Mouse (Mus musculus): Measurements from ENCODE around the gene Dhh. TPM values are rescaled to one million over a fixed set of nuclear protein-coding genes. Genes with fewer than 3 reads are reported as not detected.

Gene Dhh
- polyA plus RNA-seq, 1 experiment from 2014 or later = 0.76 TPM

- no peak overlapping the region for H3K9ac ChIP-seq (replicated peaks; ENCODE audit: low read length)
- H3K4me1 ChIP-seq (ENCODE audit: control insufficient read depth, insufficient read depth, low read length) = no peaks in the 10 kb centered on the region
- no peaks in the 10 kb centered on the region for H3K9me3 ChIP-seq (replicated peaks; ENCODE audit: control insufficient read depth, low read length)
- H3K27me3 ChIP-seq (ENCODE audit: control insufficient read depth, insufficient read depth, low read length) = no peaks in the 10 kb centered on the region
- H3K27ac ChIP-seq (replicated peaks; ENCODE audit: low read depth, low read length) = no peak overlapping the region
- ATAC-seq (replicated peaks; ENCODE audit: insufficient number of reproducible peaks, low FRiP score, low TSS enrichment, low read depth) = 0 out of 2 replicates have a peak, but pooled peaks have one; percentile 20
- H3K4me2 ChIP-seq (ENCODE audit: low read depth, low read length) = no peak overlapping the region
- DNase-seq (ENCODE audit: low spot score) = no peak
- H3K36me3 ChIP-seq (replicated peaks; ENCODE audit: control insufficient read depth, insufficient read depth, low read depth, low read length) = peaks cover 79% of the 10 kb centered on the region
- H3K4me3 ChIP-seq (ENCODE audit: low read depth, low read length) = no peak overlapping the region
- 91% methylated on average over 26 of the region's 28 CpGs for WGBS
Observed at GRCm38 (mm10) chr15:98853161-98853937, 45.0 kb downstream of the Dhh start.

GRCm38 (mm10) chr15:98852733-98853132, 45.6 kb downstream of the Dhh start:
- no peak for DNase-seq (ENCODE audit: low spot score)
- WGBS = 81% methylated on average over 9 of the region's 9 CpGs

DNA sequence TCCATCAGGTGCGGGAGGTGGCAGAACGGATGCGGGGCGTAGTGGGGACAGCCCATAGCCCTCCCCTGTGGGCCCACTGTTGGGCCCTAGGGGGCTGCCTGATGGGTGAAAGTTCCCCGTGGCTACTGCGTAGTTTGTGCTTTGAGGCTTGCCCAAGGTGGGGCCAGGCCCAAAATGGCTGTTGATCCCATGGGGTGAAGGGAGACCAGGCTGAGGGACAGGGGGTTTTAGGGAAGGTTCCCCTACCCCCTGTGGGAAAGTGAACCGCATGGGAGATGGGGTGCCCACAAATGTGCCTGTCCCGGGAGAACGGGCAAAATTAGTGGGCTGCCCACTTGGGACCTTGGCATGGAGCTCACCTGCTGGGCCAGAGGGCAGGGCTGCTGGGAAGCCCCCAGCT, 46.3 kb downstream of the Dhh start:
- peaks cover 67% of the 10 kb centered on the region for H3K36me3 ChIP-seq (replicated peaks; ENCODE audit: control insufficient read depth, insufficient read depth, low read depth, low read length)
- ATAC-seq (replicated peaks; ENCODE audit: insufficient number of reproducible peaks, low FRiP score, low TSS enrichment, low read depth) (no peak), DNase-seq (ENCODE audit: low spot score) (no peak)
- H3K4me3 ChIP-seq (ENCODE audit: low read depth, low read length) = no peak overlapping the region
- no peaks in the 10 kb centered on the region for H3K27me3 ChIP-seq (ENCODE audit: control insufficient read depth, insufficient read depth, low read length)
- no peak overlapping the region for H3K9ac ChIP-seq (replicated peaks; ENCODE audit: low read length)
- 98% methylated on average over 9 of the region's 9 CpGs for WGBS
- no peak overlapping the region for H3K4me2 ChIP-seq (ENCODE audit: low read depth, low read length)
- no peak overlapping the region for H3K27ac ChIP-seq (replicated peaks; ENCODE audit: low read depth, low read length)
- no peaks in the 10 kb centered on the region for H3K4me1 ChIP-seq (ENCODE audit: control insufficient read depth, insufficient read depth, low read length)
- no peaks in the 10 kb centered on the region for H3K9me3 ChIP-seq (replicated peaks; ENCODE audit: control insufficient read depth, low read length)

More at GRCm38 (mm10) chr15:98852733-98853132, 45.6 kb downstream of the Dhh start:
- no peaks in the 10 kb centered on the region for H3K9me3 ChIP-seq (replicated peaks; ENCODE audit: control insufficient read depth, low read length)
- no peak overlapping the region for H3K4me3 ChIP-seq (ENCODE audit: low read depth, low read length)
- no peak overlapping the region for H3K9ac ChIP-seq (replicated peaks; ENCODE audit: low read length)
- no peak overlapping the region for H3K27ac ChIP-seq (replicated peaks; ENCODE audit: low read depth, low read length)
- ATAC-seq (replicated peaks; ENCODE audit: insufficient number of reproducible peaks, low FRiP score, low TSS enrichment, low read depth) = 0 out of 2 replicates have a peak, but pooled peaks have one; percentile 12
- H3K4me1 ChIP-seq (ENCODE audit: control insufficient read depth, insufficient read depth, low read length) = no peaks in the 10 kb centered on the region
- no peak overlapping the region for H3K4me2 ChIP-seq (ENCODE audit: low read depth, low read length)
- H3K27me3 ChIP-seq (ENCODE audit: control insufficient read depth, insufficient read depth, low read length) = no peaks in the 10 kb centered on the region
- peaks cover 73% of the 10 kb centered on the region for H3K36me3 ChIP-seq (replicated peaks; ENCODE audit: control insufficient read depth, insufficient read depth, low read depth, low read length)

GRCm38 (mm10) chr15:98851229-98851818, 47.0 kb downstream of the Dhh start:
- Histone ChIP-seq H3K4me1 (ENCODE audit: control insufficient read depth, insufficient read depth, low read length) (no peaks in the 10 kb centered on the region), H3K4me2 (ENCODE audit: low read depth, low read length) (no peak overlapping the region), H3K36me3 (replicated peaks; ENCODE audit: control insufficient read depth, insufficient read depth, low read depth, low read length) (peaks cover 70% of the 10 kb centered on the region), H3K27me3 (ENCODE audit: control insufficient read depth, insufficient read depth, low read length) (no peaks in the 10 kb centered on the region), H3K27ac (replicated peaks; ENCODE audit: low read depth, low read length) (no peak overlapping the region), H3K4me3 (ENCODE audit: low read depth, low read length) (no peak overlapping the region), H3K9ac (replicated peaks; ENCODE audit: low read length) (no peak overlapping the region), H3K9me3 (replicated peaks; ENCODE audit: control insufficient read depth, low read length) (no peaks in the 10 kb centered on the region)
- 92% methylated on average over 21 of the region's 21 CpGs for WGBS
- DNase-seq (ENCODE audit: low spot score) = no peak
- ATAC-seq (replicated peaks; ENCODE audit: insufficient number of reproducible peaks, low FRiP score, low TSS enrichment, low read depth) = no peak

GRCm38 (mm10) chr15:98850668-98851067, 47.7 kb downstream of the Dhh start:
- H3K4me1 ChIP-seq (ENCODE audit: control insufficient read depth, insufficient read depth, low read length) = no peaks in the 10 kb centered on the region
- no peak overlapping the region for H3K27ac ChIP-seq (replicated peaks; ENCODE audit: low read depth, low read length)
- no peak for ATAC-seq (replicated peaks; ENCODE audit: insufficient number of reproducible peaks, low FRiP score, low TSS enrichment, low read depth)
- peaks cover 70% of the 10 kb centered on the region for H3K36me3 ChIP-seq (replicated peaks; ENCODE audit: control insufficient read depth, insufficient read depth, low read depth, low read length)
- WGBS = 93% methylated on average over 14 of the region's 14 CpGs
- H3K4me2 ChIP-seq (ENCODE audit: low read depth, low read length) = no peak overlapping the region
- no peaks in the 10 kb centered on the region for H3K27me3 ChIP-seq (ENCODE audit: control insufficient read depth, insufficient read depth, low read length)
- H3K9ac ChIP-seq (replicated peaks; ENCODE audit: low read length) = no peak overlapping the region
- no peak overlapping the region for H3K4me3 ChIP-seq (ENCODE audit: low read depth, low read length)
- no peak for DNase-seq (ENCODE audit: low spot score)
- no peaks in the 10 kb centered on the region for H3K9me3 ChIP-seq (replicated peaks; ENCODE audit: control insufficient read depth, low read length)

- no peak overlapping the region for H3K4me2 ChIP-seq (ENCODE audit: low read depth, low read length)
- WGBS = 89% methylated on average over 16 of the region's 16 CpGs
- no peak overlapping the region for H3K27ac ChIP-seq (replicated peaks; ENCODE audit: low read depth, low read length)
- DNase-seq (ENCODE audit: low spot score) (no peak), ATAC-seq (replicated peaks; ENCODE audit: insufficient number of reproducible peaks, low FRiP score, low TSS enrichment, low read depth) (no peak)
- no peak overlapping the region for H3K9ac ChIP-seq (replicated peaks; ENCODE audit: low read length)
- H3K4me3 ChIP-seq (ENCODE audit: low read depth, low read length) = no peak overlapping the region
- no peaks in the 10 kb centered on the region for H3K9me3 ChIP-seq (replicated peaks; ENCODE audit: control insufficient read depth, low read length)
- H3K27me3 ChIP-seq (ENCODE audit: control insufficient read depth, insufficient read depth, low read length) = no peaks in the 10 kb centered on the region
- no peaks in the 10 kb centered on the region for H3K4me1 ChIP-seq (ENCODE audit: control insufficient read depth, insufficient read depth, low read length)
- H3K36me3 ChIP-seq (replicated peaks; ENCODE audit: control insufficient read depth, insufficient read depth, low read depth, low read length) = peaks cover 72% of the 10 kb centered on the region
Observed at GRCm38 (mm10) chr15:98849956-98850600, 48.3 kb downstream of the Dhh start.

DNA sequence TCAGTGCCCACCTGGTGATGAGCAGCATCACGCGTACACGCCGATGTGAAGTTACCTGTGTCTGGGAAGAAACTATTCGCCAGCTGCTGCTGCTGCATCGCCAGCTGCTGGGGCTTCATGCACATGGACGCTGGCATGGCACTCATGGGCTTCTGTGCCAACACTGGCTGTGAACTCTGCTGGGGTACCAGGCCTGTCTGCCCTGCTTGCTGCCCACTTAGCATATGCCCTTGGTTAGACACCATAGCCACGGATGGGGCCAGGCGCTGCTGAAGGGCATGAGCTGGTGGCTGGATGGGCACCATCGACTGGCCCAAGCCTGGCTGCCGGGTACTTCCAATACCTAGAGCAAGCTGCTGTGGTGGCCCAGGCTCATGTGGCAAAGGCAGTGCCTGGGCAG, 49.2 kb downstream of the Dhh start:
- Histone ChIP-seq H3K36me3 (replicated peaks; ENCODE audit: control insufficient read depth, insufficient read depth, low read depth, low read length) (peaks cover 75% of the 10 kb centered on the region), H3K4me2 (ENCODE audit: low read depth, low read length) (no peak overlapping the region), H3K9me3 (replicated peaks; ENCODE audit: control insufficient read depth, low read length) (no peaks in the 10 kb centered on the region), H3K27ac (replicated peaks; ENCODE audit: low read depth, low read length) (no peak overlapping the region), H3K27me3 (ENCODE audit: control insufficient read depth, insufficient read depth, low read length) (no peaks in the 10 kb centered on the region), H3K9ac (replicated peaks; ENCODE audit: low read length) (no peak overlapping the region), H3K4me1 (ENCODE audit: control insufficient read depth, insufficient read depth, low read length) (no peaks in the 10 kb centered on the region), H3K4me3 (ENCODE audit: low read depth, low read length) (no peak overlapping the region)
- 98% methylated on average over 11 of the region's 11 CpGs for WGBS
- DNase-seq (ENCODE audit: low spot score) (no peak), ATAC-seq (replicated peaks; ENCODE audit: insufficient number of reproducible peaks, low FRiP score, low TSS enrichment, low read depth) (no peak)

DNA sequence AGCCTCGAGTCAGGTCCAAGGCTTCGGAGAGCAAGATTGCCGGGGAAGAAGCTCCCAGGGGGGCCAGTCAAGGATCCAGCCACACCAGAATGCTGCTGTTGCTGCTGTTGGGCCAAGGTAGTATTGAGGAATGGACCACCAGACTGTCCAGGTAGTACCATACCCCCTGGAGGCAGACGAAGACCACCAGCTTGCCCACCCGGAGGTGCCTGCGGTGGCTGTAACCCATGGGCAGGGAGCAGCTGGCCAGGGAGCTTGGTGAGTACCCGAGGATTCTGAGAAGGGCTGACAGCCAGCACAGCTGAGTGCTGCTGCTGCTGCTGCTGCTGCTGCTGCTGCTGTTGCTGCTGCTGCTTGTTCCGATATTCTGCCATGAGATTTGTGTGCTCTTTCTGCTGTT, 52.2 kb downstream of the Dhh start:
- Histone ChIP-seq H3K9ac (replicated peaks; ENCODE audit: low read length) (no peak overlapping the region), H3K27me3 (ENCODE audit: control insufficient read depth, insufficient read depth, low read length) (no peaks in the 10 kb centered on the region), H3K9me3 (replicated peaks; ENCODE audit: control insufficient read depth, low read length) (no peaks in the 10 kb centered on the region), H3K27ac (replicated peaks; ENCODE audit: low read depth, low read length) (no peak overlapping the region), H3K4me2 (ENCODE audit: low read depth, low read length) (no peak overlapping the region), H3K4me1 (ENCODE audit: control insufficient read depth, insufficient read depth, low read length) (no peaks in the 10 kb centered on the region), H3K4me3 (ENCODE audit: low read depth, low read length) (no peak overlapping the region), H3K36me3 (replicated peaks; ENCODE audit: control insufficient read depth, insufficient read depth, low read depth, low read length) (peaks cover 60% of the 10 kb centered on the region)
- ATAC-seq (replicated peaks; ENCODE audit: insufficient number of reproducible peaks, low FRiP score, low TSS enrichment, low read depth) (no peak), DNase-seq (ENCODE audit: low spot score) (no peak)
- 92% methylated on average over 8 of the region's 8 CpGs for WGBS
